Mouse (Mus musculus) kidney, embryonic 14.5 days (tissue): ENCODE results near the gene Ccr3. TPM values are rescaled to one million over a fixed set of nuclear protein-coding genes. Genes with fewer than 3 reads are reported as not detected.

Experiments
- ATAC-seq: fragments of 200-750 bp; cut with Nextera tagmentation; 2 replicates; pipeline ENCODE4 v1.8.0; 2017; ENCODE audit warnings: moderate number of reproducible peaks, mild to moderate bottlenecking, moderate TSS enrichment, moderate library complexity; ENCODE audit not compliant: low FRiP score, low TSS enrichment
- H3K27ac ChIP-seq: fragments of 300-500 bp; sonication (generic); 2 replicates; pipeline ENCODE4 v1.5.1; 2014; ENCODE audit warnings: low read depth, mild to moderate bottlenecking, low read length, moderate library complexity, mixed read lengths
- H3K27me3 ChIP-seq: fragments of 300-500 bp; sonication (generic); 2 replicates; pipeline ENCODE4 v1.6.1; 2014; ENCODE audit warnings: mild to moderate bottlenecking, low read length; ENCODE audit not compliant: control insufficient read depth, insufficient read depth
- H3K36me3 ChIP-seq: fragments of 300-500 bp; sonication (generic); 2 replicates; pipeline ENCODE4 v1.6.1; 2014; ENCODE audit warnings: low read length, mixed read lengths; ENCODE audit not compliant: control insufficient read depth, insufficient read depth
- H3K4me1 ChIP-seq: fragments of 300-500 bp; sonication (generic); 2 replicates; pipeline ENCODE4 v1.6.1; 2014; ENCODE audit warnings: low read length, mixed read lengths; ENCODE audit not compliant: control insufficient read depth, insufficient read depth
- H3K4me2 ChIP-seq: fragments of 300-500 bp; sonication (generic); replicated peaks from 2 replicates; pipeline ENCODE4 v1.6.1; 2014; ENCODE audit warnings: low read depth, mild to moderate bottlenecking, low read length
- H3K4me3 ChIP-seq: fragments of 300-500 bp; sonication (generic); 2 replicates; pipeline ENCODE4 v1.5.1; 2014; ENCODE audit warnings: mild to moderate bottlenecking, low read length
- H3K9ac ChIP-seq: fragments of 300-500 bp; sonication (generic); 2 replicates; pipeline ENCODE4 v1.6.1; 2014; ENCODE audit warnings: low read depth, mild to moderate bottlenecking, low read length, moderate library complexity
- H3K9me3 ChIP-seq: fragments of 300-500 bp; sonication (generic); 2 replicates; pipeline ENCODE4 v1.6.1; 2016; ENCODE audit warnings: low read length; ENCODE audit not compliant: control insufficient read depth
- WGBS: fragments of 180-500 bp; shearing (Covaris S2); extraction: QIAGEN DNeasy Blood & Tissue Kit; methylation state at CpG from one replicate; pipeline ENCODE4 v1.1.7; 2014; 5-methylcytosine and 5-hydroxymethylcytosine counted together
- polyA plus RNA-seq: library from polyadenylated mRNA; unstranded; fragments of >200 nt; fragmentation: Nextera tagmentation; extraction: Ambion mirVana; gene quantifications from 2 replicates; pipeline ENCODE4 v1.2.1, GENCODE M21; 2014

Gene Ccr3
- polyA plus RNA-seq, 1 experiment from 2014 or later, result not detected

GRCm38 (mm10) chr9:124033345-124033744 lies 11.6 kb downstream of the Ccr3 start:
- Histone ChIP-seq H3K27me3 (no peaks in the 10 kb centered on the region), H3K4me2 (no peak overlapping the region), H3K4me3 (no peak overlapping the region), H3K4me1 (no peaks in the 10 kb centered on the region), H3K27ac (no peak overlapping the region), H3K9ac (no peak overlapping the region), H3K9me3 (no peaks in the 10 kb centered on the region), H3K36me3 (no peaks in the 10 kb centered on the region)
- 80% methylated on average over 1 of the region's 1 CpGs for WGBS
- ATAC-seq, result peak; percentile 53; the same call in 1 of the 2 replicates

GRCm38 (mm10) chr9:124037707-124038106 lies 15.9 kb downstream of the Ccr3 start:
- H3K27me3 ChIP-seq, result no peaks in the 10 kb centered on the region
- ATAC-seq, result peak; percentile 97
- H3K4me3 ChIP-seq, result no peak overlapping the region
- no peaks in the 10 kb centered on the region for H3K9me3 ChIP-seq
- H3K4me1 ChIP-seq, result no peaks in the 10 kb centered on the region
- WGBS, result 13% methylated on average over 4 of the region's 4 CpGs
- no peak overlapping the region for H3K9ac ChIP-seq
- no peaks in the 10 kb centered on the region for H3K36me3 ChIP-seq
- no peak overlapping the region for H3K4me2 ChIP-seq
- H3K27ac ChIP-seq, result no peak overlapping the region

- Histone ChIP-seq H3K4me2 (no peak overlapping the region), H3K27ac (no peak overlapping the region), H3K27me3 (no peaks in the 10 kb centered on the region), H3K4me1 (no peaks in the 10 kb centered on the region), H3K36me3 (no peaks in the 10 kb centered on the region), H3K9ac (no peak overlapping the region), H3K4me3 (no peak overlapping the region), H3K9me3 (no peaks in the 10 kb centered on the region)
- WGBS, result 43% methylated on average over 2 of the region's 2 CpGs
- ATAC-seq, result peak; percentile 56; the same call in 1 of the 2 replicates
Measured at GRCm38 (mm10) chr9:124038158-124038582, 16.4 kb downstream of the Ccr3 start.

- Histone ChIP-seq H3K27ac (no peak overlapping the region), H3K4me2 (no peak overlapping the region), H3K27me3 (no peaks in the 10 kb centered on the region), H3K4me3 (no peak overlapping the region), H3K4me1 (no peaks in the 10 kb centered on the region), H3K9me3 (no peaks in the 10 kb centered on the region), H3K36me3 (no peaks in the 10 kb centered on the region), H3K9ac (no peak overlapping the region)
- no peak for ATAC-seq
- 81% methylated on average over 5 of the region's 5 CpGs for WGBS
Measured at GRCm38 (mm10) chr9:124038949-124039348, 17.2 kb downstream of the Ccr3 start.

GRCm38 (mm10) chr9:124040932-124041331 lies 19.2 kb downstream of the Ccr3 start:
- 82% methylated on average over 3 of the region's 3 CpGs for WGBS
- H3K9me3 ChIP-seq, result no peaks in the 10 kb centered on the region
- H3K9ac ChIP-seq, result no peak overlapping the region
- no peak overlapping the region for H3K4me3 ChIP-seq
- no peak overlapping the region for H3K27ac ChIP-seq
- no peak for ATAC-seq
- H3K27me3 ChIP-seq, result no peaks in the 10 kb centered on the region
- no peak overlapping the region for H3K4me2 ChIP-seq
- H3K4me1 ChIP-seq, result no peaks in the 10 kb centered on the region
- H3K36me3 ChIP-seq, result no peaks in the 10 kb centered on the region

- no peak for ATAC-seq
- Histone ChIP-seq H3K36me3 (no peaks in the 10 kb centered on the region), H3K27me3 (no peaks in the 10 kb centered on the region), H3K4me1 (no peaks in the 10 kb centered on the region), H3K4me2 (no peak overlapping the region), H3K9me3 (no peaks in the 10 kb centered on the region), H3K9ac (no peak overlapping the region), H3K4me3 (no peak overlapping the region), H3K27ac (no peak overlapping the region)
- 64% methylated on average over 2 of the region's 2 CpGs for WGBS
Measured at GRCm38 (mm10) chr9:124053532-124053931, 31.8 kb downstream of the Ccr3 start.

- Histone ChIP-seq H3K27me3 (no peaks in the 10 kb centered on the region), H3K9me3 (no peaks in the 10 kb centered on the region), H3K27ac (no peak overlapping the region), H3K4me3 (no peak overlapping the region), H3K36me3 (no peaks in the 10 kb centered on the region), H3K4me1 (no peaks in the 10 kb centered on the region), H3K4me2 (no peak overlapping the region), H3K9ac (no peak overlapping the region)
- 55% methylated on average over 3 of the region's 3 CpGs for WGBS
- no peak for ATAC-seq
Measured at GRCm38 (mm10) chr9:124056158-124056709, 34.5 kb downstream of the Ccr3 start.

- H3K4me3 ChIP-seq, result no peak overlapping the region
- 73% methylated on average over 2 of the region's 2 CpGs for WGBS
- no peaks in the 10 kb centered on the region for H3K9me3 ChIP-seq
- no peaks in the 10 kb centered on the region for H3K4me1 ChIP-seq
- H3K27me3 ChIP-seq, result no peaks in the 10 kb centered on the region
- no peak overlapping the region for H3K4me2 ChIP-seq
- no peak overlapping the region for H3K27ac ChIP-seq
- no peak overlapping the region for H3K9ac ChIP-seq
- no peak for ATAC-seq
- H3K36me3 ChIP-seq, result no peaks in the 10 kb centered on the region
Measured at GRCm38 (mm10) chr9:124059660-124060352, 38.0 kb downstream of the Ccr3 start.
